Mouse (Mus musculus): ENCODE measurements around the gene Ctnnb1. TPM values are rescaled to one million over a fixed set of nuclear protein-coding genes. Genes with fewer than 3 reads are reported as not detected.

Ctnnb1 gene
- polyA plus RNA-seq, 1 experiment from 2014 or later, result 486 TPM

Small RNAs within 50 kb of the gene (microRNA-seq; reads per million reads assigned to microRNA genes)
- gene Mir7090, result not detected
